Mouse (Mus musculus): Measurements from ENCODE around the gene Dbil5. TPM values are rescaled to one million over a fixed set of nuclear protein-coding genes. Genes with fewer than 3 reads are reported as not detected.

Dbil5 gene
- polyA plus RNA-seq, 1 experiment from 2014 or later: not detected

DNA sequence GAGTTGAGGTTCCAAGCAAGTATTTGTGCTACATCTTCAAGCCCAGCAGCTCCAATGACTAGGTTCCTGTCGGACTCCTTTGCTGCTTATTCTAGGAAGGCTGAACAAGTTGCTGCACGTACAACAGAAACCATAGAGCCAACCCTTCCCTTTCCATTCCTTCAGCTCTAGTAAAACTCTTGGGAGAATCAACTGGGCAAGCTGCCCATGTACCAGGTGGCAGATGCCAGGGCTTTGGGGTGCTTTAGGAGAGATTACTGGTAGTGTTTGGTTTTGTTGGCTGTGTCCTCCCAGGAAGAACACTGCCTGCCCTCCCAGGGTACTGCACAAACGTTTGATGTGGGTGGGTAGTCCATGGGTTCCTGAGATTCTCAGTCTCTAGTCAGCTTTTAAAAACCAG, 34.6 kb downstream of the Dbil5 start:
- Histone ChIP-seq H3K4me3 (replicated peaks; ENCODE audit: low read length) (no peak overlapping the region), H3K9ac (replicated peaks; ENCODE audit: low read depth, low read length) (no peak overlapping the region), H3K9me3 (ENCODE audit: control insufficient read depth, low read length) (no peaks in the 10 kb centered on the region), H3K4me1 (replicated peaks; ENCODE audit: control insufficient read depth, insufficient read depth, low read length) (peaks cover 14% of the 10 kb centered on the region), H3K4me2 (ENCODE audit: low read length) (no peak overlapping the region), H3K27me3 (replicated peaks; ENCODE audit: control insufficient read depth, insufficient read depth, low read length) (no peaks in the 10 kb centered on the region), H3K27ac (ENCODE audit: low read length) (no peak overlapping the region), H3K36me3 (ENCODE audit: control insufficient read depth, insufficient read depth) (no peaks in the 10 kb centered on the region)
- no peak for ATAC-seq
- WGBS: 45% methylated on average over 3 of the region's 3 CpGs

GRCm38 (mm10) chr11:76253145-76253917, 35.9 kb downstream of the Dbil5 start:
- H3K4me2 ChIP-seq (ENCODE audit: low read length): no peak overlapping the region
- no peaks in the 10 kb centered on the region for H3K36me3 ChIP-seq (ENCODE audit: control insufficient read depth, insufficient read depth)
- H3K27ac ChIP-seq (ENCODE audit: low read length): no peak overlapping the region
- H3K4me3 ChIP-seq (replicated peaks; ENCODE audit: low read length): no peak overlapping the region
- H3K4me1 ChIP-seq (replicated peaks; ENCODE audit: control insufficient read depth, insufficient read depth, low read length): peaks cover 14% of the 10 kb centered on the region
- 51% methylated on average over 5 of the region's 5 CpGs for WGBS
- no peak overlapping the region for H3K9ac ChIP-seq (replicated peaks; ENCODE audit: low read depth, low read length)
- no peaks in the 10 kb centered on the region for H3K27me3 ChIP-seq (replicated peaks; ENCODE audit: control insufficient read depth, insufficient read depth, low read length)
- H3K9me3 ChIP-seq (ENCODE audit: control insufficient read depth, low read length): no peaks in the 10 kb centered on the region
- peak; percentile 84 for ATAC-seq

- Histone ChIP-seq H3K36me3 (ENCODE audit: control insufficient read depth, insufficient read depth) (no peaks in the 10 kb centered on the region), H3K9ac (replicated peaks; ENCODE audit: low read depth, low read length) (no peak overlapping the region), H3K4me3 (replicated peaks; ENCODE audit: low read length) (no peak overlapping the region), H3K4me1 (replicated peaks; ENCODE audit: control insufficient read depth, insufficient read depth, low read length) (peaks cover 14% of the 10 kb centered on the region), H3K27me3 (replicated peaks; ENCODE audit: control insufficient read depth, insufficient read depth, low read length) (no peaks in the 10 kb centered on the region), H3K9me3 (ENCODE audit: control insufficient read depth, low read length) (no peaks in the 10 kb centered on the region), H3K4me2 (ENCODE audit: low read length) (no peak overlapping the region), H3K27ac (ENCODE audit: low read length) (no peak overlapping the region)
- ATAC-seq: no peak
- 76% methylated on average over 4 of the region's 4 CpGs for WGBS
These were observed 36.5 kb downstream of the Dbil5 start for GRCm38 (mm10) chr11:76253918-76254264.

DNA sequence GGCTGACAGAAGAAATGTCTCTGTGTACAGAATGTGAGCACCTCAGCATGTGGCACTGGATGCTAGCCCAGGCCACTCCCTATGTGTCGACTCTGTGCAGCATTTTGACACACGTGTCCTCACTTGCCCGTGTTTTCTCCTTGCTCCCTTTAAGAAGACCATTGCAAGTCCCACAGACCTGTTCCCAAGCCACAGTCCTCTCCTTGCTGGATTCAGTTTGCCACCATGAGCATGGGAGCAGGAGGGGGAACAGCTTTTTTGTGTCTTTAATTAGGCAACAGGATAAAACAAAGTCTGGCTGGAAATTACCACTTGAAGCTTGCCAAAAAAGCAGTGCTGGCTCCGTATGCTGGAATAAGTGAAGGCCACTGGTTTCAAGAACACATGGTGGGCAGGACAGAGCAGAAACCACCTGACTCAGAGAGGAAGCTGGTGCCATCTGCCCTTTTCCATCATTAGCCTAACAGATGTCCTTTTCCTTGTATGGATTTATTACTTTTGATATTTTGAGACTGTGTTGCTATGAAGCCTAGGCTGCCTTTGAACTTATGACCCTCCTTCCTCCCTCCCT, 38.1 kb downstream of the Dbil5 start:
- Histone ChIP-seq H3K27ac (ENCODE audit: low read length) (no peak overlapping the region), H3K27me3 (replicated peaks; ENCODE audit: control insufficient read depth, insufficient read depth, low read length) (no peaks in the 10 kb centered on the region), H3K4me1 (replicated peaks; ENCODE audit: control insufficient read depth, insufficient read depth, low read length) (peaks cover 18% of the 10 kb centered on the region), H3K4me3 (replicated peaks; ENCODE audit: low read length) (no peak overlapping the region), H3K9ac (replicated peaks; ENCODE audit: low read depth, low read length) (no peak overlapping the region), H3K4me2 (ENCODE audit: low read length) (no peak overlapping the region), H3K9me3 (ENCODE audit: control insufficient read depth, low read length) (no peaks in the 10 kb centered on the region), H3K36me3 (ENCODE audit: control insufficient read depth, insufficient read depth) (no peaks in the 10 kb centered on the region)
- WGBS: 29% methylated on average over 4 of the region's 4 CpGs
- ATAC-seq: peak; percentile 46

DNA sequence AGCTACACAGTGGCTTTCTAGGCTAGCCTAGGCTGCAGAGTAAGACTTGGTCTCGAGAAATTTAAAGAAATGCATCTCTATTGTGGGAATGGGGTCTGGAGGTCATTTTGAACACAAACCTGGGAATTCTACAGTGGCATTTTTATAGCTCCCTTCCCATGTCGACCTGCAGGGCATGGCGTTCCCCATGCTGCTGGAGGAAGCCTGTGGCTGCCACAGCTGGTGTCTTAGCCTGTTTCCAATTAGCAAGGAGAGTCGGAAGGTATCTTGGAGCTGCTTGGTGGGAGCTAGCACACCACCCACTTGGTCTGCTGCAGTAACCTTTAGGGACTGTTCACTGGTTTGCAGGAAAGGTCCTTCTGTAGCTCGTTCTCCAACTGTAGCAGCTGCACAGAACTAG, 38.7 kb downstream of the Dbil5 start:
- Histone ChIP-seq H3K4me2 (ENCODE audit: low read length) (no peak overlapping the region), H3K4me3 (replicated peaks; ENCODE audit: low read length) (no peak overlapping the region), H3K36me3 (ENCODE audit: control insufficient read depth, insufficient read depth) (no peaks in the 10 kb centered on the region), H3K9ac (replicated peaks; ENCODE audit: low read depth, low read length) (no peak overlapping the region), H3K4me1 (replicated peaks; ENCODE audit: control insufficient read depth, insufficient read depth, low read length) (peaks cover 23% of the 10 kb centered on the region), H3K27ac (ENCODE audit: low read length) (no peak overlapping the region), H3K27me3 (replicated peaks; ENCODE audit: control insufficient read depth, insufficient read depth, low read length) (no peaks in the 10 kb centered on the region), H3K9me3 (ENCODE audit: control insufficient read depth, low read length) (no peaks in the 10 kb centered on the region)
- WGBS: 60% methylated on average over 5 of the region's 5 CpGs
- ATAC-seq: no peak

DNA sequence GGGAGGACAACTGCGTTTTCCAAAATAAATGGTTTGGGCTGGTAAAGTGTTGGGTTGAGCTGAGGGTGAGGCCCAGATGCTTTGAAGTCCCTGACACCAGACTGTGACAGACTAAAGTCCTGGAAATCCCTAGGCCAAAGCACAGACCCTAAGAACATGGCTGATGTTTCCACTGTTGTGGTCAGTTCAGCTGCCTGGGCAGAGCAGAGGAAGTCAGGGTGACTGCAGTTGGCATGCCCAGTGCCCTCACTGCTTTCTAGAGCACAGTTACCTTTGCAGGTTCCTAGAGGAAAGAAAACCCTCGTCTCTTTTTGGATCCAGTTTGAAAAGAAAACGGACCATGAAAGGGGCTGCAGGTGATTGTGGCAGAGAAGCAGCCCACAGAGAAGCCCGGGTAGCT, 40.0 kb downstream of the Dbil5 start:
- 82% methylated on average over 4 of the region's 4 CpGs for WGBS
- H3K9me3 ChIP-seq (ENCODE audit: control insufficient read depth, low read length): no peaks in the 10 kb centered on the region
- H3K9ac ChIP-seq (replicated peaks; ENCODE audit: low read depth, low read length): no peak overlapping the region
- no peak overlapping the region for H3K4me3 ChIP-seq (replicated peaks; ENCODE audit: low read length)
- H3K4me1 ChIP-seq (replicated peaks; ENCODE audit: control insufficient read depth, insufficient read depth, low read length): peaks cover 17% of the 10 kb centered on the region
- no peak overlapping the region for H3K27ac ChIP-seq (ENCODE audit: low read length)
- no peak for ATAC-seq
- no peaks in the 10 kb centered on the region for H3K27me3 ChIP-seq (replicated peaks; ENCODE audit: control insufficient read depth, insufficient read depth, low read length)
- H3K4me2 ChIP-seq (ENCODE audit: low read length): no peak overlapping the region
- no peaks in the 10 kb centered on the region for H3K36me3 ChIP-seq (ENCODE audit: control insufficient read depth, insufficient read depth)

DNA sequence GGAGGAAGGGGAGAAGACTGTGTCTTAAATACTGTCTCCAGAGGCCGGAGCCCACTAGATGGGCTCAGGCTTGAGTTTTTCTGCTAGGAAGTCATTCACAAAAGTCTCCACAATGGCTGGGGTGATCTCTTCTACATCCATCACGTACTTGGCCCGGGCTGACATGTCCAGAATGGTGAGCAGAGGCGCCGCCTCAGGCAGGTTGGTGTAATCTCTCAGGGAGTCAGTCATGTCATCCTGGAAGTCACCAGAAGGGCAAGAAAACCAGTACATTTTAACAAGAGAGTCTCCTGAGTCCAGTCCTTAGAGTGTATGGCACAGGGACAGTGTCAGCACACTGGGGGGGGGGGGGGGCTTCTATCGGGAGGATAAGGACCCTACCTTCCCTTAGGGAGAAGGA, 41.1 kb downstream of the Dbil5 start:
- ATAC-seq: no peak
- Histone ChIP-seq H3K9ac (replicated peaks; ENCODE audit: low read depth, low read length) (no peak overlapping the region), H3K4me3 (replicated peaks; ENCODE audit: low read length) (no peak overlapping the region), H3K4me1 (replicated peaks; ENCODE audit: control insufficient read depth, insufficient read depth, low read length) (peaks cover 28% of the 10 kb centered on the region), H3K9me3 (ENCODE audit: control insufficient read depth, low read length) (no peaks in the 10 kb centered on the region), H3K4me2 (ENCODE audit: low read length) (no peak overlapping the region), H3K27ac (ENCODE audit: low read length) (no peak overlapping the region), H3K27me3 (replicated peaks; ENCODE audit: control insufficient read depth, insufficient read depth, low read length) (no peaks in the 10 kb centered on the region), H3K36me3 (ENCODE audit: control insufficient read depth, insufficient read depth) (no peaks in the 10 kb centered on the region)
- 89% methylated on average over 6 of the region's 6 CpGs for whole genome bisulfite sequencing

GRCm38 (mm10) chr11:76260208-76261050, 43.0 kb downstream of the Dbil5 start:
- no peak for ATAC-seq
- peaks cover 24% of the 10 kb centered on the region for H3K4me1 ChIP-seq (replicated peaks; ENCODE audit: control insufficient read depth, insufficient read depth, low read length)
- H3K9me3 ChIP-seq (ENCODE audit: control insufficient read depth, low read length): no peaks in the 10 kb centered on the region
- H3K9ac ChIP-seq (replicated peaks; ENCODE audit: low read depth, low read length): no peak overlapping the region
- no peak overlapping the region for H3K4me3 ChIP-seq (replicated peaks; ENCODE audit: low read length)
- H3K4me2 ChIP-seq (ENCODE audit: low read length): no peak overlapping the region
- H3K36me3 ChIP-seq (ENCODE audit: control insufficient read depth, insufficient read depth): no peaks in the 10 kb centered on the region
- H3K27ac ChIP-seq (ENCODE audit: low read length): no peak overlapping the region
- H3K27me3 ChIP-seq (replicated peaks; ENCODE audit: control insufficient read depth, insufficient read depth, low read length): no peaks in the 10 kb centered on the region
- WGBS: 35% methylated on average over 10 of the region's 10 CpGs

DNA sequence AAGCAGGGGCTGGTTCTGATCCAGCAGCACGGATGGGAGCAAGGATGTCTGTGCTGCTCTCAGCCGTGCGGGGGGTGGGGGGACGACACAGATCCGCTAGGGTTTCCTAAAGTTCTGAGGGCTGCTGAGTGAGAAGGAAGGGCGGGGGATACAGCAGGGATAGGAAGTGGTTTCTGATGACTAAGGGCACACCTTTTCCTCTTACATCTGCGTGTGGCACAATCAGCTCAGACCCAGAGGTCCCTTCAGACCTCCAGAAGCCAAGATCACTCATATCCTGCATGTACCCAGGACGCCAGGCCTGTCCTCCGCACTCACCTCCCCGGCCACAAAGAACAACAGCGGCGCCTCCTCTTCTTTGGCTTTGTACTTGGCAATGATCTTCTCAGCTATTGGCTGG, 43.8 kb downstream of the Dbil5 start:
- Histone ChIP-seq H3K9ac (replicated peaks; ENCODE audit: low read depth, low read length) (no peak overlapping the region), H3K27ac (ENCODE audit: low read length) (no peak overlapping the region)
- ATAC-seq: no peak

More for the DNA sequence above, 43.8 kb downstream of the Dbil5 start:
- Histone ChIP-seq H3K27me3 (replicated peaks; ENCODE audit: control insufficient read depth, insufficient read depth, low read length) (no peaks in the 10 kb centered on the region), H3K4me1 (replicated peaks; ENCODE audit: control insufficient read depth, insufficient read depth, low read length) (peaks cover 21% of the 10 kb centered on the region), H3K36me3 (ENCODE audit: control insufficient read depth, insufficient read depth) (no peaks in the 10 kb centered on the region), H3K4me3 (replicated peaks; ENCODE audit: low read length) (no peak overlapping the region), H3K4me2 (ENCODE audit: low read length) (no peak overlapping the region), H3K9me3 (ENCODE audit: control insufficient read depth, low read length) (no peaks in the 10 kb centered on the region)
- 70% methylated on average over 12 of the region's 12 CpGs for WGBS
